Mouse (Mus musculus) Muller cell, postnatal 12 days (primary cell): ENCODE results near the gene Nrip3.

Source experiments
- DNase-seq: peaks from one replicate; pipeline ENCODE4 v3.0.0-alpha.2; 2015; ENCODE audit errors: inconsistent ontology term

Gene Nrip3

GRCm38 (mm10) chr7:109767575-109768350 lies 14.1 kb downstream of the Nrip3 start:
- no peak for DNase-seq

GRCm38 (mm10) chr7:109764009-109764408 lies 17.8 kb downstream of the Nrip3 start:
- no peak for DNase-seq

GRCm38 (mm10) chr7:109756291-109756690 lies 25.5 kb downstream of the Nrip3 start:
- DNase-seq: no peak

- DNase-seq: no peak
These were observed 27.8 kb downstream of the Nrip3 start for GRCm38 (mm10) chr7:109754034-109754433.

GRCm38 (mm10) chr7:109752008-109752925 lies 29.6 kb downstream of the Nrip3 start, which contains the start of gene Tmem9b:
Tmem9b (minus strand) TSS chr7:109752875.
- DNase-seq: peak; percentile 83

GRCm38 (mm10) chr7:109751427-109752007 lies 30.3 kb downstream of the Nrip3 start:
- DNase-seq: no peak

- DNase-seq: no peak
These were observed 34.1 kb downstream of the Nrip3 start for GRCm38 (mm10) chr7:109747747-109748146.

- DNase-seq: no peak
These were observed 40.1 kb downstream of the Nrip3 start for GRCm38 (mm10) chr7:109741703-109742102.

GRCm38 (mm10) chr7:109741060-109741459 lies 40.8 kb downstream of the Nrip3 start:
- no peak for DNase-seq

GRCm38 (mm10) chr7:109739822-109740370 lies 41.9 kb downstream of the Nrip3 start:
- DNase-seq: no peak

- no peak for DNase-seq
These were observed 47.0 kb downstream of the Nrip3 start for GRCm38 (mm10) chr7:109734806-109735205.

- DNase-seq: no peak
These were observed 50.2 kb downstream of the Nrip3 start, which contains the start of gene Ascl3 for GRCm38 (mm10) chr7:109731626-109732025. Ascl3 (minus strand) TSS chr7:109731726.

- no peak for DNase-seq
These were observed 58.1 kb downstream of the Nrip3 start, which contains the start of gene BC051019 for GRCm38 (mm10) chr7:109723697-109724096. BC051019 (minus strand) TSS chr7:109723850.

- DNase-seq: no peak
These were observed 58.7 kb downstream of the Nrip3 start for GRCm38 (mm10) chr7:109723114-109723513.

GRCm38 (mm10) chr7:109722618-109723017 lies 59.2 kb downstream of the Nrip3 start:
- no peak for DNase-seq

- DNase-seq: peak; percentile 26
These were observed 62.5 kb downstream of the Nrip3 start for GRCm38 (mm10) chr7:109719286-109719685.

GRCm38 (mm10) chr7:109713434-109713982 lies 68.3 kb downstream of the Nrip3 start:
- DNase-seq: no peak

GRCm38 (mm10) chr7:109712198-109712597 lies 69.6 kb downstream of the Nrip3 start:
- DNase-seq: no peak

- DNase-seq: no peak
These were observed 71.8 kb downstream of the Nrip3 start for GRCm38 (mm10) chr7:109710069-109710468.

- DNase-seq: peak; percentile 90
These were observed 72.9 kb downstream of the Nrip3 start for GRCm38 (mm10) chr7:109708961-109709382.
